Mouse (Mus musculus): ENCODE results near the gene Gbp4.
"Not testable (repeated sequence)": the region's sequence is repeated elsewhere in the genome, so short reads cannot be mapped to it uniquely, and the experiment has no call there.

The Gbp4 gene

DNA sequence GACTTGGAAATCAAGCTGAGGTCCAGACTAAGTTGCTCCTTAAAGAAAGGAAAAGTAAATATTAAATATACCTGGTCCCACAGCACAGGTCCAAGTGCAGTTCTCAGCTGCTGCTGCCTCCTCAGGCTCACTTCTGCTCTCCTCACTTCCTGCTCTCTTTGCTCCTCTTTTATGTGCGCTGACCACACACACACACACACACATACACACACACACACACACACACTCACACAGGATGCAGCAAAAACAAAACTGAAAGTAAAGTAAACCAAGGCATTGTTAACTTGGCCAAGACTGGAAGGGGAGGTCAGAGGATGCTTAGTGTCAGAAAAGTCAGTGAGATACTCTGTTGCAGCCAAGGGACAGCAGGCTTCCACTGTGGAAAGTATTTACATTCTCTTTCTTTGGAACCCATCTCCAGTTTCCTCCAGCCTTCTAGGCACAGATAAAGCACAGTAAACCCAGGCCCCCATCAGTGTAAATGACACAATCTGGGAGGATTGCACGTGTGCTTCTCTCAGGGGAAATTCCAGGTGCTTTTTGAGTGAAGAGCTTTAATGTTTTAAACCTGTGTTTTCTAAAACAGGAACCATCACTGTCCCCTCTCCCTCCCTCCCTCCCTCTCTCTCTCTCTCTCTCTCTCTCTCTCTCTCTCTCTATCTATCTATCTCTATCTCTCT lies at the start of gene Gbp4, which contains the start of the genes Gbp9 and Gbp8:
Gene Gbp4 (minus strand): TSS at position 178 of the 680 bp plus-strand sequence.
Gene Gbp9 (minus strand): TSS at position 131 of the 680 bp plus-strand sequence.
Gene Gbp8 (minus strand): TSS at position 132 of the 680 bp plus-strand sequence.
- DNase-seq, result peak; percentile 32 to 33

DNA sequence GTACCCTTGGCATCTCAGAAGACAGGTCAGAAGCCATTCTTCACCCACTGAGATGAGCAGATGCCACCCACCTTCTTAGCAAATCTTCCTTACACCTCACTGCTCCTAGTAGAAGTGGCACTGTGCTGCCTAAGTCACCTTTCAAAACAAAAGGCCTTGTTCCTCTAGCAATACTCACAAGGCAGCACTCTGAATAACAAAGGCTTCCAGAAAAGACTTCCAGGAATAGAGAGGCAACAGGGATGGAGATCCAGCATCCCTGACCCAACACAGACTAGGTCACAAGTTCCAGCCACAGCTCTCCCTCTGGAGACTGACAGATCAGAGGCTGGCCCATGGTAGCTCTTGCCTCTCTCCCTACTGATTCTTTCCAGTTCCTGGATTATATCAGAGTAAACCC lies 42.1 kb upstream of the Gbp4 start:
- no peak for DNase-seq

DNA sequence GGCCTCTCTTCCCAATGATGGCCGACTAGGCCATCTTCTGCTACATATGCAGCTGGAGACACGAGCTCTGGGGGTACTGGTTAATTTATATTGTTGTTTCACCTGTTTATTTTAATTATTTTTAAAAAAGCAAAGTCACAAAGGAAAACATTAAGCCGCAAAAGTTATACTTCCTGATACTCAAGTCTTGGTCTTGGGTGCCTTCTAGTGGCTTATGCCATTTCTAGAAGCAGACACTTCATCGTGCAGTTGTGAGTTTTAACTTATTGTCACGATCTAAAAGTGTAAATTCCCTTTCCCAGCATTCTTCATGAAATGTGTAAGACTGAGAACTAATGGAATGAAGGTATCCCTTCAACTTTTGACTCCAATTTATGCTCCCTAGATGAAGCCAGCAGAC lies 17.2 kb upstream of the Gbp4 start:
- no peak for DNase-seq

DNA sequence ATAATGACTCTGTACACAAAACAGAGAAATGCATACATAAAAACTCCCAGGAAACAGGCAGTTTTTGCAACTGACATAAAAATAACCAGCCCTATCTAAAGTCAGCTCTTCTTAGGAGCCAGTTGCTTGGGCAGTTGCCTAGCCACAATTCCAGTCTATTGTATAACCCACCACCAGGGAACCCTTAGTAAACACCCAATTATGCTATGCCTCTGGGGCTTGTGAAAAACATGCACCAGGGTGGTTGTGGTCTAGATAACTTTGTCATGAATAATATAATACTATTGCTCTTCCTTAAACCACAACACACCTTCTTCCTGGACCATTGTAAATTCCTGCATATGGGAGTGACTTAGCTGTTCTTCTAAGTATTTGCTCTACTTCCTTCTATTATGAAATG lies 14.7 kb upstream of the Gbp4 start:
- DNase-seq, result no peak

DNA sequence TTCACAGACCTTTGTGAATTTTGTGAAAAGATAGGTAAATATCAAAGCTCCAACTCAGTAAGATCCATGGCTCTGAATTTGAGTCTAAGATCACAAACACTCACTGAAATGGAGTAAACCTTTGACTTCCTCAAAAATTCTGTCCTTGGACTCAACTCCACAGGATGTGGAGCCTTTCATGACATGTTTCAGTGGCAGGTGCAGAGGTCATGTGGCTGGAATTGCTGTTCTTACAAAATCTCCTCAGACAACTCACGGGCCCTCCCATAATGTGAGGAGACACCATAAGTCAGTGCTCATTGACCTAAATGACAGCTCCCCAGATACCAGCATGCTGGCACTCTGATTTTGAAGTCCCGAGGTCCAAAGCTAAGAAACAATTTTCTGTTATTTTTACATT lies 8.7 kb upstream of the Gbp4 start:
- not testable (repeated sequence) for DNase-seq

DNA sequence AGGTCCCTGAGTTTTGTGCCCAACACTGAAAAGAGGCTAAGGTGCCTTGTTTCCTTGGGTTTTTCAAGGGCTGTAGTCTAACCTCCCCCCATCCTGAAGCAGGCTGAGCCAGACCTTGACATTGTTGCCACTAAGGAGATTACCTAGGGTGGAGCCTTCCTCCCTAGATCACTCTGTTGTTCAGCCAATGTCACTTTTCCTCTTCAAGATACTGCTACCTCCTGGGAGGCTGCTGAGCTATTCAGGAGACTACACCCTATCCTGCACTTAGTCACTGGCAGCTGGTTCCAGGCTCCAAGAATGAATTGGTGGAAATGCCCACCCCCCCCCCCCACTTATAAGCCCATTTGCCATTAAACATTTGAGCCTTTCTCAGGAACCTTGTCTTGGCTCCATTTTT lies 7.1 kb upstream of the Gbp4 start:
- DNase-seq, result peak; percentile 8 to 43

DNA sequence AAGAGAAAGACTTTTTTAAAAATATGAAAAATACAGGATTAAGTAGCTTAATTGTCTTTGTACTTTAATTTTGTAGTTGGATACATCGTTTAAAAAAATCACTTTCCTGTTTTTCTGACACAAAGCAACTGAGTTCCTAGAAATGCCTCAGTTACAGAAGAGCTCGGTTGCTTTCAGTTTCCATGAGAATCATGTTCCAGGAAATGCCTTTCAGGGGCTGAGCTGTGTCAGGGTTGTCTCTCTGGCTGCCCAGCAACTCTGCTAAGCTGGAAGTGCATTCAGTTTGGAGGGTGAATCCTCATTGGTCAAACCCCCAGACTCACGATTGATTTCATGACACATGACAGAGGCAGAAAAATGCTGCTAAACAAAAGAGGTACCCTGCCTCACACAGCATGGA lies 6.3 kb upstream of the Gbp4 start:
- peak in 1 of 2 experiments; percentile 9 for DNase-seq

DNA sequence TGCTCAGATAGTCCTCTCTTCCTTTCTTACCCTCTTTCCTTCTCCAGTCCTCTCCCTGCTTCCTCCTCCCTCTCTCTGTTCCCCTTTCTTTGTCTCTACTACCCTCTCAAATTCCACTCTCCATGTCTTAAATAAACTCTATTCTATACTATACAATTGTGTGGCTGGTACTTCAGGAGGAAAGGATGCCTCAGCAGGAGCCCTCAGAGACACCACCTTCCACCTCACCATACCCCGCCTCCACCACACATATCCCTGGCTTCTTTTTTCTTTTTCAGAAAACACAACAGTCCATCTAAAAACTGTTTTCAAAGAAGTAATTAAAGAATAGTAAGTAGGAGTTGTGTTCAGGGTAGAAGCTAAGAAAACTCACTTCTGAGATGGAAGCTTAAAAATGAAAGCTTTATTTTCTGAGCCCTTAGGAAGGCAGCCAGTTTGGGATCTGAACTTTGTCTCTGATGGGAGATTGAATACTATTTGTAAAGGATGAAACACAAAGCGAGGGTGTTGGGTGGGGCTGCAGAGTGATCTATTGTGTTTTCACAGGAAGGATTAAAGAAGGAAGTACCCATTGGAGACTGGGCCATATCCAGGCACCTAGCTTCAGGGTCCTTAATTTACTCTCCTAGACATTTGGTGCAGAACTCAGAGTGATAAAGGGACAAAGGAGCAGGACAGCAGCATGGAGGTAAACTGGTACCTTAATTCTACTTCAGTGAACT lies 864 bp upstream of the Gbp4 start:
- DNase-seq, result not testable (repeated sequence)

DNA sequence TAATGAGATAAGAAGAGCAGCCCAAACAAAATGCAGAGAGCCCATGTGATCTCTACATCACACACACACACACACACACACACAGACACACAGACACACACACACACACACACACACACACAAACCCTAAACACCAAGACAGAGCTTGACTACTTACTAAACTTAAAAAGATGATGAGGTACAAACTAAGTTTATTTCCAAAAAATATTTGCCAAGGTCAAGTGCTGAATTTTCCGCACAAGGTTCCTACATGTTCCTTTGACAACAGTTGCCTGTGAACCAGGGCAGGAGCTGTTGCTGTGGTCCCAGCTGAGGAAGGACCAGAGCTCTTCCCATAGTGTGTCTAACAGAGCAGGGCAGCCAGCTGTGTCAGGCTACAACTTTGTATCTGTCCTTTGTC lies 480 bp downstream of the Gbp4 start:
- DNase-seq, result no peak

DNA sequence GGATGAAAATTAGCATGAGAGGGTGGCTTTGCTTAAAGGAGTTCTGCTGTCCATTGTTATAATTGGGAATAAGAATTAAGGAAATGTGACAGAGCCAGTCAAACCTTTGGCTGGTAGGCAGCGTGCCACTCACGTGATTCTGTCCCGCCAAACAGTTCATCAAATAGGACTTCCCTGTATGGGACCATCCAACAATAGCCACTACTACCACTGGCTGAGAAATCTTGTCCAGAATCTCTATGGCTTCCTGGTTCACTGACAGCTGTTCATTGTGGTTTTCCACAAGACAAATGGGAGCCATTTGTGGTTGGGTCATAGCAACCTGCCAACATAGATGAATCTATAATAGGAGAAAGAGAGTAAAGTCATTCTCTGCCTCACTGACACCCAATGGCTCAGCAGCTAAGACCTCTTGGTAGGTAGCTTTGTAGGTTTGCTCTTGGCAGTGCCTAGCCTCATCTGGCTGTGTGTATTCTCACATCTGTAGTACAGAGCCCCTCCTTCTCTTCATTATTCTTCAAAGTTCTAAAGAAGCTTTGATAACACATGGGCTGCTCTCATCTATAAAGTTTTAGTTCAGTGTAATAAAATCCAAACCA lies 2.6 kb downstream of the Gbp4 start:
- DNase-seq, result not testable (repeated sequence)

DNA sequence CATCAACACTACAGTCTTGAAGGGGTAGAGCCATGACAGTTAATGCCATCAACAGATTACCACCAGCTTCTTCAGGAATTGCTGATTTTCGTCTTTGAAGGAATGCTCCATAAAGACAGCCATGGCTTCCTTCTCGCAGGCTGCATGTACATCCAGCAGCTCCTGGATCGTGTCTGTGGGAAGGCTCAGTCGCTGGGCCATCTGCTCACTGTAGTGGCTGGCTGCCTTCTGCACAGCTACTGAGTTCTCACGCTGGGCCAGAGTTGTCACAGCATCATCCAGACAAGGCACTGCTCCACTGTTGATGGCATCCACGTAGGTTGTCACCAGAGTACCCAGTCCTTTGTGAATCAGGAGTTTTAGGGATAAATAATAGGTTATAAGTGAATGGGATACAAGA lies 17.7 kb downstream of the Gbp4 start:
- DNase-seq, result not testable (repeated sequence)

DNA sequence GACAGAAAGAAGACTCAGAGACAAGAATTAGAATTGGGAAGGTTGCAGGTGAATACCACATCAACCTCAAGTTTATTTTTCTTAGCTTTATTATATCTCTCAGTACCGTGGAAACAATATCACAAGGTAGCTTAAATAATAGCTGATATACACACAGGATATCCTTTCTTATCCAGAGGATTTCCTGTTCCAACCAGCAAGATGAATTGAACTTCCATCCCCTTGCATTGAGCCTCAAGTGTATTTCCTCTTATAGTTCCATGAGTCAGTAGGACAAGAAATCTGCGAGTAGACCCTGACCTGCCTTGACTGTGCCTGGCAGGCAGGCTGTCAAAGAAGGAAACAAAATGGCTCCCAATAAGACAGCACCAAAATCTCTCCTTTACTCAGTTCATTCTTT lies 23.6 kb downstream of the Gbp4 start:
- DNase-seq, result no peak

DNA sequence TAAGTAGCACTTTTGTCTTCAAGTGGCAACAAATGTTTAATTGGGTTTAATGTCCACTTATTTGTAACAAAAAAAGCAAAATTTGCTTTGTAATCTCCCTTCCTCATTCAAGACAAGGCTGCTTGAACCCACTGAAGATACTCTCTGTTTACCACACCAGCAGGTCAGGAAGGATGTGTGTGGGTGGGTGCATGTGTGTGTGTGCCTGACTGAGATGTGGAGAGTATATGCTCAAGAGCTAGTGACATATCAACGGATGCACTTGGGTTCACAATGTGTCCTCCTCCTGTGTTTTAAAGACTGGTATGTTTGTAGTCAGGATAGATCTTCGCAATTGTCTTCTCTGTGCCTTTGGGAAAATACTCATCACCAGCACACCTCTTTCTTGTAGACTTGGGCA lies 24.7 kb downstream of the Gbp4 start:
- DNase-seq, result no peak

DNA sequence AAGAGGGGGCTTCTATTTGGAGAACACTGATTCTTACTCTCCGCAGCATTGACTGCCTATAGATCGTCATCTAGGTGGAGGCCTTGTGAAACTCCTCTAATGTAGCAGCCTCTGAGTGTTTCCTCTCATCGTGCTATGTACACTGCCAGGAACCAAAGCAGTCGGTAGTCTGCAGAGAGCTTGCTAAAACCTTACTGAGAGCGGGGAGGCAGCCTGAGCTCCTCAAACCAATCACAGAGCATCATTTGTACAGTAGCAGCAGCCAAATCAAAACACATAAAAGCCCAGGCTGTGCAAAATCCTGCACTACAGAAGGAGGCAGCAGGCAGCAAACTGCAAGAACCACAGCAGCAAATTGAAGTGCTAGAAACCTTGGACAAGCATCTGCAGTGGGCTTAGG lies 25.7 kb downstream of the Gbp4 start:
- DNase-seq, result no peak

DNA sequence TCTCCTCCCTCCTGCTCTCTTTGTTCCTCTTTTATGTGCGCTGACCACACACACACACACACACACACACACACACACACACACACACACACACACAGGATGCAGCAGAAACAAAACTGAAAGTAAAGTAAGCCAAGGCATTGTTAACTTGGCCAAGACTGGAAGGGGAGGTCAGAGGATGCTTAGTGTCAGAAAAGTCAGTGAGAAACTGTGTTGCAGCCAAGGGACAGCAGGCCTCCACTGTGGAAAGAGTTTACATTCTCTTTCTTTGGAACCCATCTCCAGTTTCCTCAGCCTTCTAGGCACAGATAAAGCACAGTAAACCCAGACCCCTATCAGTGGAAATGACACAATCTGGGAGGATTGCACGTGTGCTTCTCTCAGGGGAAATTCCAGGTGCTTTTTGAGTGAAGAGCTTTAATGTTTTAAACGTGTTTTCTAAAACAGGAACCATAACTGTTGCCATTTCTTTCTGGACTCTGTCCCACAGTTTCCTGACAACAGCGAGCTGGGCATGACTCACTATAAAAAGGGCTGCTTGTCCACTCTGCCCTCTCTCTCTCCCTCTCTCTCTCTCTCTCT lies 29.0 kb downstream of the Gbp4 start:
- peak; percentile 53 to 59 for DNase-seq

DNA sequence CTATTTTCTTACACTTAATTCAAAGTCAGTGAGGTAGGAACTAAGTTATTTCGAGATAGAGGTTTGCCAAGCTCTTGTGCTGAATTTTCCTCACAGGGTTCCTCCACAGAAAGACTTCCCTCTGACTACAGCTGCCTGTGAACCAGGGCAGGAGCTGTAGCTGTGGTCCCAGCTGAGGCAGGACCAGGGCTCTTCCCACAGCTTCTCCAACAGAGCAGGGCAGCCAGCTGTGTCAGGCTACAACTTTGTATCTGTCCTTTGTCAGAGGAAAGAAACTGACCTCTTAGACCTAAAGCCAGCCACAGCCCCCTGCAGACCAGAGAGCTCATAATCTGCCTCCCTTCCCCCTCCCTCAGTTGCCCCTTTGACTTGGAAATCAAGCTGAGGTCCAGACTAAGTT lies 29.6 kb downstream of the Gbp4 start:
- DNase-seq, result not testable (repeated sequence)

DNA sequence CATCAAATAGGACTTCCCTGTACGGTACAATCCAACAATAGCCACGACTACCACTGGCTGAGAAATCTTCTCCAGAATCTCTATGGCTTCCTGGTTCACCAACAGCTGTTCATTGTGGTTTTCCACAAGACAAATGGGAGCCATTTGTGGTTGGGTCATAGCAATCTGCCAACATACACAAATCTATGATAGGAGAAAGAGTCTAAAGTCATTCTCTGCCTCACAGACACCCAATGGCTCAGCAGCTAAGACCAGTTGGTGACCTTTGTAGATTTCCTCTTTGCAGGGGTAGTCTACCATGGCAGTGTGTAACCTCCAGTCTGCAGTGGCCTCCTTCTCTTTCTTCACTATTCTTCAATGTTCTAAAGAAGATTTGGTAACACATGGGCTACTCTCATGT lies 33.7 kb downstream of the Gbp4 start:
- DNase-seq, result not testable (repeated sequence)

DNA sequence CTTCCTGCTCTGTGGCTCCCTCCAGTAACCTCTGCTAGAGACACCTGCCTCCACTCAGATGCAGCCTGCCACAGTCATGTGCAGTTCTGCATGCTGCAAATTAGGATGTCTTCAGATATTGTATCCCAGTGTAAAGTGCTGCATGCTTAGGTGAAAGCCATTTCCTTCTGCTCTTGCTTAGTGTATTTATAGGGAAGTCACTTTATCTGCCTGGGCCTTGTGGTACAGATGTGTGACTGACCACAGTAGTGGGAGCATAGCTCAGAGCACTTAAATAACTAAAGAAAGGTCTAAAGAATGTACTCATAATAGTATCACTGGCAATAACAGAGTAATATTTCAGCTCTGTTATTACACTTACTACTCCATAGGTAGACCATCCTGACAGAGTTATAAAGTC lies 57.5 kb downstream of the Gbp4 start:
- DNase-seq, result no peak

DNA sequence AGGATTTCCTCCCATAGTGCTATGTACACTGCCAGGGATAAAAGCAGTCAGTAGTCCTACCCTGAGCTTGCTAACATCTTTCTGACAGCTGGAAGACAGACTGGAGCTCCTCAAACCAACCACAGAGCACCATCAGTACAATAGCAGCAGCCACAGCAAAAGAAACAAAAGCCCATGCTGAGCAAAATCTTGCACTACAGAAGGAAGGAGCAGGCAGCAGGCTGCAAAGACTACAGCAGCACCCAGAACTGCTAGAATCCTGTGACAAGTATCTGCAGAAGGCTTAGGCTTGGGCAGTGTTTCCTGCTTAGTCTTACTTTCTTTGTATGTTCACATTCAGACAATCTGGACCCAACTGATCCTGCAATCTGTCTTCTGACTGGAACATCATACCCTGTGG lies 71.0 kb downstream of the Gbp4 start:
- DNase-seq, result not testable (repeated sequence)

Data from kidney, adult 8-10 months (tissue).